Mouse (Mus musculus): Measurements from ENCODE around the gene Cyth4. TPM values are rescaled to one million over a fixed set of nuclear protein-coding genes. Genes with fewer than 3 reads are reported as not detected.

The Cyth4 gene
- polyA plus RNA-seq, 1 experiment from 2014 or later: 1.6 TPM

GRCm38 (mm10) chr15:78599529-78600193 is 2.8 kb downstream of the Cyth4 start:
- DNase-seq (ENCODE audit: low spot score): no peak
- Histone ChIP-seq H3K27ac (ENCODE audit: low read depth, low read length) (no peak overlapping the region), H3K36me3 (ENCODE audit: control insufficient read depth, insufficient read depth, low read length) (no peaks in the 10 kb centered on the region), H3K9me3 (ENCODE audit: control insufficient read depth, low read length) (no peaks in the 10 kb centered on the region), H3K27me3 (ENCODE audit: control insufficient read depth, insufficient read depth, low read length) (no peaks in the 10 kb centered on the region), H3K4me3 (ENCODE audit: low read depth, low read length) (no peak overlapping the region), H3K9ac (ENCODE audit: low read length) (no peak overlapping the region), H3K4me2 (ENCODE audit: low read depth) (no peak overlapping the region), H3K4me1 (ENCODE audit: control insufficient read depth, insufficient read depth, low read length) (no peaks in the 10 kb centered on the region)
- no peak for ATAC-seq (ENCODE audit: insufficient read depth, low FRiP score, low TSS enrichment)
- 81% methylated on average over 13 of the region's 13 CpGs for WGBS

GRCm38 (mm10) chr15:78601180-78601579 is 4.3 kb downstream of the Cyth4 start:
- H3K4me1 ChIP-seq (ENCODE audit: control insufficient read depth, insufficient read depth, low read length): no peaks in the 10 kb centered on the region
- H3K27ac ChIP-seq (ENCODE audit: low read depth, low read length): no peak overlapping the region
- ATAC-seq (ENCODE audit: insufficient read depth, low FRiP score, low TSS enrichment): no peak
- H3K36me3 ChIP-seq (ENCODE audit: control insufficient read depth, insufficient read depth, low read length): no peaks in the 10 kb centered on the region
- WGBS: 81% methylated on average over 6 of the region's 6 CpGs
- H3K4me2 ChIP-seq (ENCODE audit: low read depth): no peak overlapping the region
- no peak for DNase-seq (ENCODE audit: low spot score)
- no peaks in the 10 kb centered on the region for H3K27me3 ChIP-seq (ENCODE audit: control insufficient read depth, insufficient read depth, low read length)
- no peak overlapping the region for H3K9ac ChIP-seq (ENCODE audit: low read length)
- H3K9me3 ChIP-seq (ENCODE audit: control insufficient read depth, low read length): no peaks in the 10 kb centered on the region
- H3K4me3 ChIP-seq (ENCODE audit: low read depth, low read length): no peak overlapping the region

GRCm38 (mm10) chr15:78604255-78604654 is 7.4 kb downstream of the Cyth4 start:
- Histone ChIP-seq H3K9ac (ENCODE audit: low read length) (no peak overlapping the region), H3K36me3 (ENCODE audit: control insufficient read depth, insufficient read depth, low read length) (no peaks in the 10 kb centered on the region), H3K27ac (ENCODE audit: low read depth, low read length) (no peak overlapping the region), H3K4me3 (ENCODE audit: low read depth, low read length) (no peak overlapping the region), H3K4me2 (ENCODE audit: low read depth) (no peak overlapping the region), H3K27me3 (ENCODE audit: control insufficient read depth, insufficient read depth, low read length) (no peaks in the 10 kb centered on the region), H3K9me3 (ENCODE audit: control insufficient read depth, low read length) (no peaks in the 10 kb centered on the region), H3K4me1 (ENCODE audit: control insufficient read depth, insufficient read depth, low read length) (no peaks in the 10 kb centered on the region)
- 81% methylated on average over 6 of the region's 6 CpGs for WGBS
- no peak for ATAC-seq (ENCODE audit: insufficient read depth, low FRiP score, low TSS enrichment)
- DNase-seq (ENCODE audit: low spot score): no peak

GRCm38 (mm10) chr15:78605371-78605791 is 8.5 kb downstream of the Cyth4 start:
- H3K27me3 ChIP-seq (ENCODE audit: control insufficient read depth, insufficient read depth, low read length): no peaks in the 10 kb centered on the region
- no peak for ATAC-seq (ENCODE audit: insufficient read depth, low FRiP score, low TSS enrichment)
- 60% methylated on average over 3 of the region's 3 CpGs for WGBS

GRCm38 (mm10) chr15:78606059-78606458 is 9.2 kb downstream of the Cyth4 start:
- DNase-seq (ENCODE audit: low spot score): no peak
- 82% methylated on average over 6 of the region's 6 CpGs for WGBS
- H3K27me3 ChIP-seq (ENCODE audit: control insufficient read depth, insufficient read depth, low read length): no peaks in the 10 kb centered on the region
- ATAC-seq (ENCODE audit: insufficient read depth, low FRiP score, low TSS enrichment): no peak
- no peak overlapping the region for H3K9ac ChIP-seq (ENCODE audit: low read length)
- no peak overlapping the region for H3K4me2 ChIP-seq (ENCODE audit: low read depth)
- H3K9me3 ChIP-seq (ENCODE audit: control insufficient read depth, low read length): no peaks in the 10 kb centered on the region
- no peak overlapping the region for H3K4me3 ChIP-seq (ENCODE audit: low read depth, low read length)
- H3K36me3 ChIP-seq (ENCODE audit: control insufficient read depth, insufficient read depth, low read length): no peaks in the 10 kb centered on the region
- 0 out of 2 replicates have a peak, but pooled peaks cover 3% of the 10 kb centered on the region for H3K4me1 ChIP-seq (ENCODE audit: control insufficient read depth, insufficient read depth, low read length)
- no peak overlapping the region for H3K27ac ChIP-seq (ENCODE audit: low read depth, low read length)

More at GRCm38 (mm10) chr15:78605371-78605791, 8.5 kb downstream of the Cyth4 start:
- no peak overlapping the region for H3K4me3 ChIP-seq (ENCODE audit: low read depth, low read length)
- no peak for DNase-seq (ENCODE audit: low spot score)
- no peak overlapping the region for H3K27ac ChIP-seq (ENCODE audit: low read depth, low read length)
- no peak overlapping the region for H3K4me2 ChIP-seq (ENCODE audit: low read depth)
- H3K36me3 ChIP-seq (ENCODE audit: control insufficient read depth, insufficient read depth, low read length): no peaks in the 10 kb centered on the region
- no peaks in the 10 kb centered on the region for H3K4me1 ChIP-seq (ENCODE audit: control insufficient read depth, insufficient read depth, low read length)
- no peaks in the 10 kb centered on the region for H3K9me3 ChIP-seq (ENCODE audit: control insufficient read depth, low read length)
- no peak overlapping the region for H3K9ac ChIP-seq (ENCODE audit: low read length)

- Histone ChIP-seq H3K9ac (ENCODE audit: low read length) (no peak overlapping the region), H3K36me3 (ENCODE audit: control insufficient read depth, insufficient read depth, low read length) (no peaks in the 10 kb centered on the region), H3K4me2 (ENCODE audit: low read depth) (no peak overlapping the region), H3K27ac (ENCODE audit: low read depth, low read length) (no peak overlapping the region), H3K9me3 (ENCODE audit: control insufficient read depth, low read length) (no peaks in the 10 kb centered on the region), H3K27me3 (ENCODE audit: control insufficient read depth, insufficient read depth, low read length) (no peaks in the 10 kb centered on the region), H3K4me1 (ENCODE audit: control insufficient read depth, insufficient read depth, low read length) (0 out of 2 replicates have a peak, but pooled peaks cover 5% of the 10 kb centered on the region), H3K4me3 (ENCODE audit: low read depth, low read length) (no peak overlapping the region)
- WGBS: 66% methylated on average over 4 of the region's 4 CpGs
- DNase-seq (ENCODE audit: low spot score) (no peak), ATAC-seq (ENCODE audit: insufficient read depth, low FRiP score, low TSS enrichment) (no peak)
These were observed 10.6 kb downstream of the Cyth4 start for GRCm38 (mm10) chr15:78607463-78607862.

GRCm38 (mm10) chr15:78610705-78611462 is 14.0 kb downstream of the Cyth4 start:
- no peaks in the 10 kb centered on the region for H3K9me3 ChIP-seq (ENCODE audit: control insufficient read depth, low read length)
- H3K27me3 ChIP-seq (ENCODE audit: control insufficient read depth, insufficient read depth, low read length): no peaks in the 10 kb centered on the region
- H3K27ac ChIP-seq (ENCODE audit: low read depth, low read length): no peak overlapping the region
- no peak overlapping the region for H3K4me3 ChIP-seq (ENCODE audit: low read depth, low read length)
- H3K4me2 ChIP-seq (ENCODE audit: low read depth): no peak overlapping the region
- 0 out of 2 replicates have a peak, but pooled peaks cover 5% of the 10 kb centered on the region for H3K4me1 ChIP-seq (ENCODE audit: control insufficient read depth, insufficient read depth, low read length)
- no peaks in the 10 kb centered on the region for H3K36me3 ChIP-seq (ENCODE audit: control insufficient read depth, insufficient read depth, low read length)
- WGBS: 43% methylated on average over 12 of the region's 12 CpGs
- H3K9ac ChIP-seq (ENCODE audit: low read length): no peak overlapping the region
- ATAC-seq (ENCODE audit: insufficient read depth, low FRiP score, low TSS enrichment) (no peak), DNase-seq (ENCODE audit: low spot score) (no peak)

- no peak for ATAC-seq (ENCODE audit: insufficient read depth, low FRiP score, low TSS enrichment)
- DNase-seq (ENCODE audit: low spot score): no peak
- Histone ChIP-seq H3K4me1 (ENCODE audit: control insufficient read depth, insufficient read depth, low read length) (0 out of 2 replicates have a peak, but pooled peaks cover 5% of the 10 kb centered on the region), H3K27ac (ENCODE audit: low read depth, low read length) (no peak overlapping the region), H3K9me3 (ENCODE audit: control insufficient read depth, low read length) (no peaks in the 10 kb centered on the region), H3K27me3 (ENCODE audit: control insufficient read depth, insufficient read depth, low read length) (no peaks in the 10 kb centered on the region), H3K9ac (ENCODE audit: low read length) (no peak overlapping the region), H3K4me3 (ENCODE audit: low read depth, low read length) (no peak overlapping the region), H3K36me3 (ENCODE audit: control insufficient read depth, insufficient read depth, low read length) (no peaks in the 10 kb centered on the region), H3K4me2 (ENCODE audit: low read depth) (no peak overlapping the region)
- WGBS: 90% methylated on average over 7 of the region's 7 CpGs
These were observed 17.7 kb downstream of the Cyth4 start for GRCm38 (mm10) chr15:78614536-78614935.

GRCm38 (mm10) chr15:78616973-78617372 is 20.1 kb downstream of the Cyth4 start:
- no peak for ATAC-seq (ENCODE audit: insufficient read depth, low FRiP score, low TSS enrichment)
- 85% methylated on average over 2 of the region's 2 CpGs for WGBS
- no peak overlapping the region for H3K4me3 ChIP-seq (ENCODE audit: low read depth, low read length)

More at GRCm38 (mm10) chr15:78616973-78617372, 20.1 kb downstream of the Cyth4 start:
- Histone ChIP-seq H3K9me3 (ENCODE audit: control insufficient read depth, low read length) (no peaks in the 10 kb centered on the region), H3K36me3 (ENCODE audit: control insufficient read depth, insufficient read depth, low read length) (no peaks in the 10 kb centered on the region), H3K27me3 (ENCODE audit: control insufficient read depth, insufficient read depth, low read length) (no peaks in the 10 kb centered on the region), H3K4me2 (ENCODE audit: low read depth) (no peak overlapping the region), H3K27ac (ENCODE audit: low read depth, low read length) (no peak overlapping the region), H3K4me1 (ENCODE audit: control insufficient read depth, insufficient read depth, low read length) (no peaks in the 10 kb centered on the region), H3K9ac (ENCODE audit: low read length) (no peak overlapping the region)
- DNase-seq (ENCODE audit: low spot score): no peak

Measured in neural tube, embryonic 11.5 days (tissue).